Mouse (Mus musculus) hindbrain, embryonic 16.5 days (tissue): ENCODE results near the gene Pram1. TPM values are rescaled to one million over a fixed set of nuclear protein-coding genes. Genes with fewer than 3 reads are reported as not detected.
"Not testable (repeated sequence)": the region's sequence is repeated elsewhere in the genome, so short reads cannot be mapped to it uniquely, and the experiment has no call there.

ENCODE experiments used
- ATAC-seq: fragments of 200-750 bp; cut with Nextera tagmentation; 2 replicates; pipeline ENCODE4 v1.8.0; 2017; ENCODE audit warnings: moderate TSS enrichment, moderate library complexity
- H3K27ac ChIP-seq: fragments of 300-500 bp; sonication (generic); 2 replicates; pipeline ENCODE4 v1.5.1; 2014; ENCODE audit warnings: low read depth, mild to moderate bottlenecking, control low read depth, low read length, moderate library complexity
- H3K27me3 ChIP-seq: fragments of 300-500 bp; sonication (generic); replicated peaks from 2 replicates; pipeline ENCODE4 v1.6.1; 2014; ENCODE audit warnings: low read length; ENCODE audit not compliant: control insufficient read depth, insufficient read depth
- H3K36me3 ChIP-seq: fragments of 300-500 bp; sonication (generic); 2 replicates; pipeline ENCODE4 v1.6.1; 2014; ENCODE audit warnings: mild to moderate bottlenecking, low read length, moderate library complexity, mixed read lengths; ENCODE audit not compliant: control insufficient read depth, insufficient read depth
- H3K4me1 ChIP-seq: fragments of 300-500 bp; sonication (generic); 2 replicates; pipeline ENCODE4 v1.6.1; 2014; ENCODE audit warnings: low read depth, low read length; ENCODE audit not compliant: control insufficient read depth, insufficient read depth
- H3K4me2 ChIP-seq: fragments of 300-500 bp; sonication (generic); 2 replicates; pipeline ENCODE4 v1.6.1; 2014; ENCODE audit warnings: mild to moderate bottlenecking, low read length, control low read depth, moderate library complexity
- H3K4me3 ChIP-seq: fragments of 300-500 bp; sonication (generic); 2 replicates; pipeline ENCODE4 v1.5.1; 2014; ENCODE audit warnings: mild to moderate bottlenecking, low read length, control low read depth, moderate library complexity
- H3K9ac ChIP-seq: fragments of 300-500 bp; sonication (generic); 2 replicates; pipeline ENCODE4 v1.6.1; 2014; ENCODE audit warnings: low read depth, mild to moderate bottlenecking, control low read depth, low read length, moderate library complexity
- H3K9me3 ChIP-seq: fragments of 300-500 bp; sonication (generic); 2 replicates; pipeline ENCODE4 v1.6.1; 2014; ENCODE audit warnings: mild to moderate bottlenecking, low read length, moderate library complexity; ENCODE audit not compliant: control insufficient read depth
- WGBS: fragments of 180-500 bp; shearing (Covaris S2); extraction: QIAGEN DNeasy Blood & Tissue Kit; methylation state at CpG from one replicate; pipeline ENCODE4 v1.1.7; 2014; 5-methylcytosine and 5-hydroxymethylcytosine counted together
- polyA plus RNA-seq: library from polyadenylated mRNA; unstranded; fragments of >200 nt; fragmentation: Nextera tagmentation; extraction: Ambion mirVana; gene quantifications from 2 replicates; pipeline ENCODE4 v1.2.1, GENCODE M21; 2015

The Pram1 gene
- polyA plus RNA-seq: 0.15 and 0.51 TPM in 2 replicates

DNA sequence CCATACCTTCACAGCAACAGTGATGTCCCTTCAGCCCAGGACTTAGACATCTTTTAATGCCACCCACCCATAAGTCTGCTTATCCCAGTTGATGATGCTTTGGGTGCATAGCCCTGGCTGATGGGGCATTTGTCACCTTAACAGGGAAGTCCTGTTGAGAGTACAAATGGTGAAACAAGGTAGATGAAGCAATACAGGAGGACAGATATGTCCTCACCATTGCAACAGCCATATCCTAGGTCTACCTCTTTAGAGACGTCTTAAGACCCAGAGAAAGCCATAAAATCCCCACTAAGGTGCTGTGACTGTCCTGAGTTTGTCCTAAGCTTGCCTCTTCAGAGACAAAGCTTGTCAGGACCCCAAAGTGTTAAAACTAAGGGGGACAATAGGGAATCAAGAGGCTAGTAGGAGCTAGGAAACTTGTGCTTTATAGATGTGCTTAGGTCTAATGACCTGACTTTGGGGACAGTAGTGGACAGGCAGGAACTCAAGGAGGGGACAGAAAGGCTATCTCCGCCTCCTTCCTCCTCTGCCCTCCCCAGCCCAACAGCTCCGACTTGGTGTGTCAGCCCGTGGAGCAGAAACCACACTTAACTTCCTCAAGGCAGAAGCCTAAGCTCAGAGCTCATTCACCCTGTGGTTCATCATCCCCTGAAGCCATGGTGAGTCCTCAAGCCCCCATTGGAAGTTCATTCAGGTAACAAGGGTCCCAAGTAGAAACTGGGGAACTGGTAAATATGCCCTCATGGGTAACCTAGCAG lies at the start of gene Pram1:
Gene Pram1, plus strand, starts transcription at position 541 of the 761 bp plus-strand sequence.
- H3K9me3 ChIP-seq: no peaks in the 10 kb centered on the region
- no peak for ATAC-seq
- peaks cover 3% of the 10 kb centered on the region for H3K36me3 ChIP-seq
- WGBS: 91% methylated on average over 4 of the region's 4 CpGs
- H3K4me2 ChIP-seq: no peak within 1 kb of the TSS
- no peaks in the 10 kb centered on the region for H3K4me1 ChIP-seq
- H3K4me3 ChIP-seq: no peak within 1 kb of the TSS
- no peaks in the 10 kb centered on the region for H3K27me3 ChIP-seq
- H3K9ac ChIP-seq: no peak within 1 kb of the TSS
- H3K27ac ChIP-seq: no peak within 1 kb of the TSS

DNA sequence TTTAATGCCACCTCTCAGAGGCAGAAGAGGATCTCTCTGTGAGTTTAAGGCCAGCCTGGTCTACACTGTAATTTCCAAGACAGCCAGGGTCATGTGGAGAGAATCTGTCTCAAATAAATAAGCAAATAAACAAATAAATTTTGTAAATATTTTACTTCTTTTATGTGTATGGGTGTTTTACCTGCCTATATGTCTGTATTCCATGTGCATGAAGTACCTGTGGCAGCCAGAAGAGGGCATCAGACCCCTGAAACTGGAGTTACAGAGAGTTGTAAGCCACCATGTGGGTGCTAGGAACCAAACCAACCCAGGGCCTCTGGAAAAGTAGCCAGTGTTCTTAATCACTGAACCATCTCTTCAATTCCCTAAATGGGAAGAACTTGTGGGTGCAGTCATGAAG lies 40.6 kb upstream of the Pram1 start:
- ATAC-seq: no peak
- H3K9ac ChIP-seq: no peak overlapping the region

DNA sequence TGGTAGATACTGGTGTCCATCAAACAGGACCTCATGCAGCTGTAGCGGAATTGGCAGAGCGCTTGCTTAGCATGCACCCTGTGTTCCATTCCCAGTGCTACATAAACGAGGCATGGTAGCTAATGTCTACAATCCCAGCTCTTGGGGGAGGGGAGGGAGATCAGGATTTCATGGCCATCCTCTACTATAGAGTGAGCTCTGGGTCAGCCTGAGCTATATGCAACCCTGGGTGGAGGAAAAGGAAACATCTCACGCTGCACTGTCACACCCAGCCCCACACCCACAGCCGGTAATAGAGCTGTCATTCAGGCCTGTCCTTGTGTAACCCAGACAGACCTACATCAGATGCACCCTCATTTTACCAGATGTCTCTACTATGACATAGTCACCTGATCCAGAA lies 39.4 kb upstream of the Pram1 start:
- 92% methylated on average over 5 of the region's 5 CpGs for WGBS

More for the DNA sequence above, 40.6 kb upstream of the Pram1 start:
- no peaks in the 10 kb centered on the region for H3K4me1 ChIP-seq
- H3K4me2 ChIP-seq: no peak overlapping the region
- no peaks in the 10 kb centered on the region for H3K9me3 ChIP-seq
- no peaks in the 10 kb centered on the region for H3K36me3 ChIP-seq
- H3K4me3 ChIP-seq: no peak overlapping the region
- no peaks in the 10 kb centered on the region for H3K27me3 ChIP-seq
- no peak overlapping the region for H3K27ac ChIP-seq

DNA sequence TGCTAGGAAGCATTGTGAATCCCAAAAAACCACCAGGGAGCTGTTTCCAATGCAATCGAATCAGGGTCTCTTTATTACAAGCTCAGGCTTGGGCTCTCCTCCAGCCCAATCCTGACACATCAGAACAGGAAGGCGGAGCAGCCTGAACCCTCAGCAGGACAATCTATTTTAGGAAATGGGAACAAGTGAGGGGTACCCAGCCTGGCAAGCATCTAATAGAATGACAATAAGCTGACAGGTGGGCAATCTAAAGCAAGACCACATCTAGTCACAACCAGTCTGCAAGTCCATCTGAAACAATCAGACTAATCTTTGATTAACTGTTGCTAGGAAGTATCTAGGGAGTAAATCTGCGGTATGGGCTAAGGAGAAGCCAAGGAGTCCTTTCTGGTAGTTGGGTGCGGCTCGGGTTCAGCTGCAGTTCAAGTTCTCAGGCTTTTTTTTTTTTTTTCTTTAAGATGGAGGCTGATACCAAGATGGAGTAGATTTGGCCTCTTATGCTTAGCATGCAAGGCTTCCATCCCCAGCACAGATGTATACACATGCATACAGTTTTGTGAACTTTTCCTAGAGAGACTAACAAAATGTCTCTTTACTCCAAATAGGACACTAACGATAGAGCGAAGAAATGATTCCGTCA lies 37.9 kb upstream of the Pram1 start:
- H3K27ac ChIP-seq: no peak overlapping the region
- 89% methylated on average over 8 of the region's 8 CpGs for WGBS
- H3K9me3 ChIP-seq: no peaks in the 10 kb centered on the region
- ATAC-seq: no peak
- no peaks in the 10 kb centered on the region for H3K36me3 ChIP-seq
- H3K27me3 ChIP-seq: no peaks in the 10 kb centered on the region
- H3K9ac ChIP-seq: no peak overlapping the region
- no peak overlapping the region for H3K4me3 ChIP-seq
- no peaks in the 10 kb centered on the region for H3K4me1 ChIP-seq
- no peak overlapping the region for H3K4me2 ChIP-seq

More for the DNA sequence above, 39.4 kb upstream of the Pram1 start:
- H3K27me3 ChIP-seq: no peaks in the 10 kb centered on the region
- no peaks in the 10 kb centered on the region for H3K9me3 ChIP-seq
- no peak overlapping the region for H3K9ac ChIP-seq
- no peaks in the 10 kb centered on the region for H3K36me3 ChIP-seq
- no peaks in the 10 kb centered on the region for H3K4me1 ChIP-seq
- H3K4me2 ChIP-seq: no peak overlapping the region
- no peak overlapping the region for H3K4me3 ChIP-seq
- no peak for ATAC-seq
- no peak overlapping the region for H3K27ac ChIP-seq

DNA sequence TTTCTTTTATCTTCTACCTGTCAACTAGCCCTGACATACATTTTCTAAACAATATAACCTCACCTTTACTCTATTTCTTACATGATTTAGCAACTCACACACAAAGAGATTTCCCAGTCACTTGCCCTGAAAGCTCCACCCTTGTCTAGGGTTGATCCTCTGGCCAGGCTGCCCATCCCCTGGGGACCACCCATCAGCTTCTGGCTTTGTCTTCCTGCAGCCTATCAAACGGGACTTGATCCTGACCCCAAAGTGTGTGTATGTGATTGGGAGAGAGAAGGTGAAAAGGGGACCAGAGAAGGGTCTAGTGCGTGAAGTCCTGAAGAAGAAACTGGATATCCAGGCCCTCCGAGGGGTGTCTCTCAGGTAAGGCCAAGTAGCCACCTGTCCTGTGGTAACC lies 37.0 kb upstream of the Pram1 start:
- no peak overlapping the region for H3K4me2 ChIP-seq
- WGBS: 76% methylated on average over 3 of the region's 3 CpGs
- H3K9ac ChIP-seq: no peak overlapping the region
- H3K4me3 ChIP-seq: no peak overlapping the region
- no peak overlapping the region for H3K27ac ChIP-seq
- H3K9me3 ChIP-seq: no peaks in the 10 kb centered on the region
- no peak for ATAC-seq
- H3K4me1 ChIP-seq: no peaks in the 10 kb centered on the region
- no peaks in the 10 kb centered on the region for H3K36me3 ChIP-seq
- no peaks in the 10 kb centered on the region for H3K27me3 ChIP-seq

DNA sequence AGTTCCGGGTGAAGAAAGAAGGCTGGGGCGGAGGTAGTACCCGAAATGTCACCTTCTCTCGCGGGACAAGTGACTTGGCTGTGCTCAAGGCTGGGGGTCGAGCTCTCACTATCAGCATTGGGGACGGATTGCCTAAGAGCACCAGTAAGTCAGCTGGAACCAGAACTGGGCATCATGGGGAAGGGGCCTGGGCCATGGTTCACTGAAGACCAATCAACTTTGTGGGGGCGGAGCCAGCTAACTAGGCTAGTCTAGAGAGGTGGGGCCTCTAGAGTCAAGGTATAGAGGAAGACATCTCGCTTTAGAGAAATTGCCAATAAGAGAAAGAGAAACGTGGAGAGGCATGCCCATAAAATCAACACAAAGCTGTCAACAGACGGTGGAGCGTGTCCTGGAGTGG lies 35.9 kb upstream of the Pram1 start:
- H3K9ac ChIP-seq: no peak overlapping the region
- no peaks in the 10 kb centered on the region for H3K36me3 ChIP-seq
- WGBS: 86% methylated on average over 12 of the region's 12 CpGs
- no peaks in the 10 kb centered on the region for H3K4me1 ChIP-seq
- H3K4me3 ChIP-seq: no peak overlapping the region
- H3K9me3 ChIP-seq: no peaks in the 10 kb centered on the region
- H3K4me2 ChIP-seq: no peak overlapping the region
- no peak for ATAC-seq
- H3K27me3 ChIP-seq: no peaks in the 10 kb centered on the region
- no peak overlapping the region for H3K27ac ChIP-seq

DNA sequence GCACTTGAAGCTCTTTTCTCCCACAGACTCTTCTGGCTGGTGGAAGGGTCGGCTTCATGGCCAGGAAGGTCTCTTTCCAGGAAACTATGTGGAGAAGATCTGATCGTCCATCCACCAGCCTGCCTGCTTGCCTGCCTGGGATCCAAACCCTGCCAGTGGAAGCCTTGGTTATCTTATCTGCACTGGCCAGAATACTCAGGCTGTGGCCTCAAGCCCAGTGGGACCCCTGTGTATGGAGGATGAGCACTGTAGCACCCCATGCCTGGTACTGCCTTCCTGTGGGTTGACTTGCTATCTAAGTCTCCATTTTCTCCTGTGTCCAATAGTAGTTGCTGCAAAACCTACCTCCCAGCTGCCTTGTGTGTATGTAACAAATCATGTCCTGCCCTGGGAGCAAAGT lies 30.6 kb upstream of the Pram1 start:
- WGBS: 92% methylated on average over 2 of the region's 2 CpGs
- H3K27ac ChIP-seq: no peak overlapping the region
- no peaks in the 10 kb centered on the region for H3K9me3 ChIP-seq
- H3K4me3 ChIP-seq: no peak overlapping the region
- H3K36me3 ChIP-seq: no peaks in the 10 kb centered on the region
- no peaks in the 10 kb centered on the region for H3K27me3 ChIP-seq
- H3K4me1 ChIP-seq: no peaks in the 10 kb centered on the region
- no peak overlapping the region for H3K4me2 ChIP-seq
- no peak for ATAC-seq
- H3K9ac ChIP-seq: no peak overlapping the region

DNA sequence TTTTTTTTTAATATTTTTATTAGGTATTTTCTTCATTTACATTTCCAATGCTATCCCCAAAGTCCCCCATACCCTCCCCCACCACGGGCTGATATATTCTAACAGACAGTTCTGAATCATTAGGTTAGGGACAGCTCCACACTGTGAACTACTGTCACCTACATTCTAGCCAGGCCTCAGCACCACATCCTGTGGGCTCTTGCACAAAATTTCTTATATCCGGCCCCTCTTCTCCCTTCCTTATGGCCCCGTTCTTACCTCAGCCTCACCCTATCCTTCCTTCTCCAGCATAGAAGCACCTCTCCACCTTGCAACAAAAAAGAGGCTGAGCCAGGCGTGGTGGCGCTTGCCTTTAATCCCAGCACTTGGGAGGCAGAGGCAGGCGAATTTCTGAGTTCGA lies 27.3 kb upstream of the Pram1 start:
- Histone ChIP-seq H3K36me3 (no peaks in the 10 kb centered on the region), H3K9ac (no peak overlapping the region), H3K27ac (no peak overlapping the region), H3K4me3 (no peak overlapping the region), H3K4me2 (no peak overlapping the region), H3K9me3 (no peaks in the 10 kb centered on the region), H3K4me1 (no peaks in the 10 kb centered on the region), H3K27me3 (no peaks in the 10 kb centered on the region)
- WGBS: 87% methylated on average over 7 of the region's 7 CpGs
- ATAC-seq: no peak

DNA sequence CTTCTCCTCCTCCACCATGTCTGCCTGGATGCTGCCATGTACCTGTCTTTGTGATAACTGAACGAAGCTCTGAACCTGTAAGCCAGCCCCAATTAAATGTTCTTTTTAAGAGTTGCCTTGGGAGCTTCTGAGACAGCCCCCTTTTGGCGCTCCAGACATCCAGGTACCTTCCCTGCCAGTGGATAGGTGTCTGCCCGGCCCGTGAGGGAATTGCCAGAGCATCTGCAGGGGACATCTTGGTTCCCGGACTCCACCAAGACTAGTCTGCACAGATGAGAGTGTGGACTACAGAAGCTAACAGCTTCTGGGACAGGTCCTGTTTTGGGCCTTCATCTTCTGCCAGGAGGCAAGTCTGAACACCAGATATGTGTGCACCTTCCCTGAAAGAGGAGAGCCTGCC lies 24.1 kb upstream of the Pram1 start:
- not testable (repeated sequence) for H3K9me3 ChIP-seq, H3K27me3 ChIP-seq, H3K4me1 ChIP-seq, H3K27ac ChIP-seq, ATAC-seq, H3K9ac ChIP-seq, H3K4me2 ChIP-seq, H3K36me3 ChIP-seq, H3K4me3 ChIP-seq
- WGBS: 86% methylated on average over 5 of the region's 5 CpGs
